Mouse (Mus musculus): ENCODE data around the gene Cryl1. TPM values are rescaled to one million over a fixed set of nuclear protein-coding genes. Genes with fewer than 3 reads are reported as not detected.

Cryl1 gene
- polyA plus RNA-seq, 1 experiment, result 67.9 TPM

- no peak for DNase-seq (ENCODE audit: low spot score)
These were observed 163.1 kb downstream of the Cryl1 start for GRCm38 (mm10) chr14:57235276-57235675.

GRCm38 (mm10) chr14:57234711-57235110 is 163.6 kb downstream of the Cryl1 start:
- DNase-seq (ENCODE audit: low spot score), result no peak

GRCm38 (mm10) chr14:57230264-57231015 is 167.9 kb downstream of the Cryl1 start:
- no peak for DNase-seq (ENCODE audit: low spot score)

Other genes with a start within 250 kb of the Cryl1 start
- gene Ift88, start 25.5 kb upstream of the Cryl1 start, polyA plus RNA-seq (2012; rRNA removed), result 10.1 and 11.5 TPM in 2 replicates
- 19.3 and 21.4 TPM in 2 replicates for gene Il17d, start 126.2 kb upstream of the Cryl1 start, polyA plus RNA-seq (2012; rRNA removed)
- 30.9 and 34.9 TPM in 2 replicates for gene Eef1akmt1, start 173.1 kb upstream of the Cryl1 start, polyA plus RNA-seq (2012; rRNA removed)